Mouse (Mus musculus) heart, embryonic 14.5 days (tissue): Measurements from ENCODE around the gene Rabgap1l. TPM values are rescaled to one million over a fixed set of nuclear protein-coding genes. Genes with fewer than 3 reads are reported as not detected.

Source experiments
- ATAC-seq: fragments of 200-750 bp; cut with Nextera tagmentation; 2 replicates; pipeline ENCODE4 v1.8.0; 2017; ENCODE audit warnings: low read depth, moderate TSS enrichment; ENCODE audit not compliant: insufficient number of reproducible peaks, insufficient read depth, low FRiP score
- H3K27ac ChIP-seq, 2 experiments: fragments of 200-500 bp in 1 of 2; fragments of 300-500 bp in 1 of 2; sonication (generic) in 1 of 2; replicated peaks in 1 of 2; 2 replicates each; pipeline ENCODE4 v1.5.1; 2012 to 2014; ENCODE audit warnings: low read depth in 2 of 2, low read length in 2 of 2, control low read depth in 1 of 2, mild to moderate bottlenecking in 1 of 2, mixed read lengths in 1 of 2; ENCODE audit not compliant: control insufficient read depth in 1 of 2, insufficient read depth in 1 of 2
- H3K27me3 ChIP-seq: fragments of 300-500 bp; sonication (generic); 2 replicates; pipeline ENCODE4 v1.6.1; 2014; ENCODE audit warnings: mild to moderate bottlenecking, low read length, control low read depth; ENCODE audit not compliant: control insufficient read depth, insufficient read depth
- H3K36me3 ChIP-seq: fragments of 300-500 bp; sonication (generic); 2 replicates; pipeline ENCODE4 v1.6.1; 2014; ENCODE audit warnings: mild to moderate bottlenecking, control low read depth, low read length, mixed read lengths; ENCODE audit not compliant: control insufficient read depth, insufficient read depth
- H3K4me1 ChIP-seq, 2 experiments: fragments of 200-500 bp in 1 of 2; fragments of 300-500 bp in 1 of 2; sonication (generic) in 1 of 2; 2 replicates each; pipeline ENCODE4 v1.6.1; 2012 to 2014; ENCODE audit warnings: low read length in 2 of 2, control low read depth in 1 of 2, mixed read lengths in 1 of 2; ENCODE audit not compliant: control insufficient read depth in 2 of 2, insufficient read depth in 2 of 2
- H3K4me2 ChIP-seq: fragments of 300-500 bp; sonication (generic); 2 replicates; pipeline ENCODE4 v1.6.1; 2014; ENCODE audit warnings: mild to moderate bottlenecking, low read length
- H3K4me3 ChIP-seq, 2 experiments: fragments of 200-500 bp in 1 of 2; fragments of 300-500 bp in 1 of 2; sonication (generic) in 1 of 2; 2 replicates each; pipeline ENCODE4 v1.5.1; 2012 to 2014; ENCODE audit warnings: low read length in 2 of 2, mild to moderate bottlenecking in 2 of 2, control low read depth in 1 of 2, low read depth in 1 of 2, moderate library complexity in 1 of 2; ENCODE audit not compliant: control insufficient read depth in 1 of 2, insufficient read depth in 1 of 2
- H3K9ac ChIP-seq: fragments of 300-500 bp; sonication (generic); 2 replicates; pipeline ENCODE4 v1.6.1; 2014; ENCODE audit warnings: mild to moderate bottlenecking, low read length
- H3K9me3 ChIP-seq: fragments of 300-500 bp; sonication (generic); 2 replicates; pipeline ENCODE4 v1.6.1; 2016; ENCODE audit warnings: low read length, control low read depth; ENCODE audit not compliant: control insufficient read depth
- WGBS: fragments of 180-500 bp; shearing (Covaris S2); extraction: QIAGEN DNeasy Blood & Tissue Kit; methylation state at CpG from one replicate; pipeline ENCODE4 v1.1.7; 2014; 5-methylcytosine and 5-hydroxymethylcytosine counted together
- polyA plus RNA-seq: library from polyadenylated mRNA; unstranded; fragments of >200 nt; fragmentation: Nextera tagmentation; extraction: Ambion mirVana; gene quantifications from 2 replicates; pipeline ENCODE4 v1.2.1, GENCODE M21; 2014

The Rabgap1l gene
- polyA plus RNA-seq, 1 experiment from 2014 or later = 95.6 TPM

DNA sequence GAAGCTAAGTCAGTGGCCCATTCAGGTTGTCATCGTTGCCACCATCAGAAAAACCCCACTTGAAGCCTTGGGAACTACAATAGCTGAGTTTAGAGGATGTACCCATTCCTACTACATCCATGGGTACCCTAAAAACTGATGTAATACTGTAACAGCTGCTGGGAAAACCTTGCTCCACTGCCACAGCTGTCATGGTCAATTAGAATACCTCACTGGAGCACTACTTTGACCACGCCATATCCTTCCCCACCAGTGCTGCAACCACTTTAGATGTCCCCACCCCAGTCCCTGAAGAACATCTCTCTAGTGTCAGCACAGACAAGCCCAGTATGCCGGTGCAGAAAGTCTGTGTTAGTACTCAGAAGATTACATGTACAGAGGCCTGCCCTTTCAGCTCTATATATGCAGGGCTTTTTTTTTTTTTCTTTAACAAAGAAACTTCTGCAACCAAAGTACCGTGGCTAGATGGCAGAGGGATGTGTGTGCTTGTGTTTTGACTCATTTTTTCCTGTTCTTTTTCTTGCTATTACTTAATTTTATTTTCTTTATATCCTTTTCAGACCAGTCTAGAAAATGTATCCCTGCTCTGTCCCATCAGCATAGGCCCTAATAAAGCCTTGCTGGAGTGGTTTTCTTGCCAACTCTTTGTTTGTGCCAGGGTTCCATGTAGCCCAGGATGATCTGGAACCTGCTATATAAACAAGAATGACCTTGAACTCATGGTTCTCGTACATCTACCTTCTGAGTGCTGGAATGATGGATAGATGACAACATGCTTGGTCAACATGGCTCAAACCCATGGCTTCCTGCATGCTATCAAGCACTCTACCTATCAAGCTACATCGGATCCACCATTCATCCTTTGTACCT is 100.6 kb downstream of the Rabgap1l start:
- H3K36me3 ChIP-seq = peaks cover 4% of the 10 kb centered on the region
- H3K9me3 ChIP-seq = no peaks in the 10 kb centered on the region
- WGBS = 61% methylated on average over 6 of the region's 6 CpGs
- H3K4me1 ChIP-seq = peaks cover 2 to 3% of the 10 kb centered on the region in 2 experiments; a peak in 1 of 4 replicates
- no peak overlapping the region for H3K4me2 ChIP-seq
- peak overlapping the region; percentile 61 to 76 for H3K27ac ChIP-seq
- ATAC-seq = no peak
- no peaks in the 10 kb centered on the region for H3K27me3 ChIP-seq
- H3K4me3 ChIP-seq = no peak overlapping the region
- H3K9ac ChIP-seq = no peak overlapping the region

DNA sequence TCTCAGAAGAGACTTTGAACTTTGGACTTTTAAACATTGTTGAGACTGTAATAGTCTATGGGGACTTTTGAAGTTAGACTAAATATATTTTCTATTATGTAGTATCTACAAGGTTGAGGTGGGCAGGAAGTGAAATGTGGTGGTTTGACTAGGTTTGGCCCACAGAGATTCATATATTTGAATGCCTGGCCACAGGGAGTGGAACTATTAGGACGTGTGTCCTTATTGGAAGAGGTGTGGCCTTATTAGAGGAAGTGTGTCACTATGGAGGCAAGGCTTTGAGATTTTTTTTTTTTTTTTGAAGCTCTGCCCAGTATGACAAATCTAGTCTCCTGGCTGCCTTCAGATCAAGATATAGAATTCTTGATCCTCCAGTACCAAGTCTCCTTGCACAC is 101.8 kb downstream of the Rabgap1l start:
- Histone ChIP-seq H3K4me3 (no peak overlapping the region), H3K9ac (no peak overlapping the region), H3K27ac (no peak overlapping the region), H3K9me3 (no peaks in the 10 kb centered on the region), H3K36me3 (peaks cover 4% of the 10 kb centered on the region), H3K27me3 (no peaks in the 10 kb centered on the region), H3K4me2 (no peak overlapping the region), H3K4me1 (peaks cover 2 to 3% of the 10 kb centered on the region in 2 experiments; a peak in 1 of 4 replicates)
- WGBS = 84% methylated on average over 1 of the region's 1 CpGs
- no peak for ATAC-seq

DNA sequence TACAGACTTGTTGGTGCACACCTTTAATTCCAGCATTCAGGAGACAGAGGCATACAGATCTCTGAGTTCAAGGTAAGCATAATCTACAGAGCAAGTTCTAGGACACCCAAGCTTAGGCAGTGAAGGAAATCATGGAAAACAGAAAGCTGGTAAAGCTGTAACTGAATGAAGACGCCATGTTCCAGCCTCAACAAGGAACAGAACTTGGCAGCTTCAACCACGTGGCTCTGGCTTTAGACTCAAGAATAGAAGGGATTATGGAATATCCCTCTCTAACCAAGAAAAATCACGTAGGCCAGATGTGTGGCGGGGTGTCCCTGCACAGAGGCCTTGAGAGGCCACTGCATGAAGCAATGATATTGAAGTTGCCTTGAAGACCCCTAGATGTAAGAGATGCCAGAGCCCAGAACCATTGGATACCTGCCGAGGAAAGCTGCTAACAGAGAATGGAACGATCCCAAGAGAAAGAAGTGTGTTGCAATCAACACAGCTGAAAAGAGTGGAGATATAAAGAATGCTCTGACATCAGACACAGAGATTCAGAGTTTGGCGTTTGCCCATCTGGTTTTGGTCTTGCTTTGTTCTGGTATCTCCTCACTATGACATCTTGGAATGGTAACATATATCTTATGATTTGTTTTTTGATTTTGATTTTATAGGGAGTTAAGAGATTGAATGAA is 102.4 kb downstream of the Rabgap1l start:
- H3K9ac ChIP-seq = no peak overlapping the region
- no peaks in the 10 kb centered on the region for H3K27me3 ChIP-seq
- WGBS = 90% methylated on average over 7 of the region's 7 CpGs
- H3K4me2 ChIP-seq = no peak overlapping the region
- no peak overlapping the region for H3K4me3 ChIP-seq
- no peak overlapping the region for H3K27ac ChIP-seq
- H3K4me1 ChIP-seq = peaks cover 2 to 3% of the 10 kb centered on the region in 2 experiments; a peak in 1 of 4 replicates
- no peak for ATAC-seq
- no peaks in the 10 kb centered on the region for H3K9me3 ChIP-seq
- peaks cover 3% of the 10 kb centered on the region; the same call in 1 of the 2 replicates for H3K36me3 ChIP-seq

DNA sequence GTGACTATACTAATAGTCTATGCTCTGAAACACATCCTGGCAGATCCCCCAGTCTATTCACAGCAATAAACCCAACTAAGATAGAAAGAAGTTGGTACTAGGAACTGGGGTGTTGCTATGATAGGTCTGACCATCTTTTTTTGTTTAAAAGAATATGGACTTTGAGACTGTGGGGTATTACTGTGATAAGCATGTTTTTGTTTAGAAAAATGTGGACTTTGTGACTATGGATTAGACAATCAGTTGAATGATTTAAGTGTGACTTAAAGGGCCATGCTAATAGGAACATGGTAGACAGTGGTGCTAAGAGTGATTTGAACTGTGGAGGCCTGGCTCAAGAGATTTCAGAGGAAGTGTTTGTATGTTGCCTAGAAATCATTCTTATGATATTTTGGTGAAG is 103.5 kb downstream of the Rabgap1l start:
- no peaks in the 10 kb centered on the region for H3K9me3 ChIP-seq
- no peak for ATAC-seq
- H3K27ac ChIP-seq = no peak overlapping the region
- no peak overlapping the region for H3K4me3 ChIP-seq
- H3K9ac ChIP-seq = no peak overlapping the region
- H3K4me2 ChIP-seq = no peak overlapping the region
- H3K36me3 ChIP-seq = 0 out of 2 replicates have a peak, but pooled peaks cover 3% of the 10 kb centered on the region
- peaks cover 2 to 3% of the 10 kb centered on the region in 2 experiments; a peak in 1 of 4 replicates for H3K4me1 ChIP-seq
- no peaks in the 10 kb centered on the region for H3K27me3 ChIP-seq

DNA sequence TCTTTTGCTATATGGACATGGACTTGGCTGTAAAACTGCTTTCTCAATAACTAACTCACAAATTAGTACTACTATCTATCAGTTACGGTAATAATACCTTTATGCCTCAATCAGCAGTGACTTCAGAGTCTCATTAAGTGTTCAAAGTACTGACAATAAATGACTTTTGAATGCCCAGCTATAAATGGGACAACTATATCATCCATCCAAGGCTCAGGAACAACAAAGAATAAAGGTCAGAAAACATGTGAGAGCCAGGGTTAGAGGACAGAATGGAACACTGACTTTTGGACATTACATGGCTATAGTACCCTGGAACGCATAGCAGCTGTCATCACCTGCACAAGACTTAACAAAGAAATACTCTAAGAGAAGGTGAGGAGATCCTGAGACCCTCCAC is 108.8 kb downstream of the Rabgap1l start:
- H3K9ac ChIP-seq = no peak overlapping the region
- H3K27me3 ChIP-seq = no peaks in the 10 kb centered on the region
- no peak for ATAC-seq
- 86% methylated on average over 2 of the region's 2 CpGs for WGBS
- no peaks in the 10 kb centered on the region for H3K9me3 ChIP-seq
- H3K4me3 ChIP-seq = no peak overlapping the region
- H3K4me1 ChIP-seq = peaks cover 0 to 10% of the 10 kb centered on the region in 2 experiments; a peak in 2 of 4 replicates
- no peak overlapping the region for H3K27ac ChIP-seq
- H3K4me2 ChIP-seq = no peak overlapping the region
- 0 out of 2 replicates have a peak, but pooled peaks cover 3% of the 10 kb centered on the region for H3K36me3 ChIP-seq

DNA sequence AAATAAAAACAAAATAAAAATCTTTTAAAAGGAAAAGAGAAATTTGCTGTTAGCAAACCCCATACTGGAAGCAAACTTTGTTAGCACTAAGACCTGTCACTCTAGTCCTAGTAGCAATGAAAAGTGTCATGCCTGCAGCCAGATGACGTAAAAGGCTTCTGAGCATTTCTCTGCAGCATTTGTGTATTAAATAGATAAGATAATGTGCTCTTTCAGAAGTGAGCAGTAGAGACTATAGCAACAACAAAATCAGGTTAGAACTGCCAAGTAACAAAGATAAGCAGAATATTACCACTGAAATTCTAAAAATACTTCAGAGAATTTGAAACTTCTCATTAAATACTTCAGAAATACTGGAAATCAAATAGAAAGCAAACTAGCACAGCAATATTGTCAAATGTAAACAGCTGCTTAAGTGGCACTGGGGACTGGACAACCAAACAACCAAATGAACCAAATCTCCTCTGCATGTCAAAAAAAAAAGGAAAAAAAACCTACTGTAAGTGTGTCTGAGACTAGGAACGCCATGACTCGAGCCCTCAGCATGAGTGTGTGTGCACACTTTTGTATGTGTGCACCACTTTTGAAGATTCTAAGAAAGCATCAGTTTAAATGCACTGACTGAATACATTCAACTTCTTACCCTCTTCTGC is 111.5 kb downstream of the Rabgap1l start:
- Histone ChIP-seq H3K4me3 (no peak overlapping the region), H3K9ac (no peak overlapping the region), H3K27me3 (no peaks in the 10 kb centered on the region), H3K36me3 (0 out of 2 replicates have a peak, but pooled peaks cover 3% of the 10 kb centered on the region), H3K9me3 (no peaks in the 10 kb centered on the region), H3K4me1 (peaks cover 0 to 10% of the 10 kb centered on the region in 2 experiments; a peak in 2 of 4 replicates), H3K4me2 (no peak overlapping the region), H3K27ac (peak overlapping the region; percentile 22 to 30; a peak in 1 of 4 replicates)
- WGBS = 56% methylated on average over 3 of the region's 3 CpGs
- no peak for ATAC-seq

DNA sequence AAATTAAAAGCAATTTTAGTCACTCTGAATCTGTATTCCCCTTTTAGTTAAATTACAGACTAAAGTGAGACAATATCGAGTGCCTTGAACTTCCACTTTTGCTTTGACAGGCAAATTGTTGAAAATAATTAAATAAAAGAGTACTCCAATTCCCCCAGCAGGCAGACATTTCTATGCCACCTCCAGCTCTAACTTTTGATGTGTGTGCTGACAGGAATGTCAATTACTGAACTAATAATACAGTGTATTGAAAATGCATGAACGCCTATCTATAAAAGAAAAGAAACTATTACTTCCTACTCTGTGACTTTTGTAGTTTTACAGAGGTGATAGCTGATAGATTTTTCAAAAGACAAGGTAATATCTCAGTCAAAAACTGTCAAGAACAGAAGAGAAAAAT is 118.2 kb downstream of the Rabgap1l start:
- ATAC-seq = no peak
- Histone ChIP-seq H3K9ac (no peak overlapping the region), H3K9me3 (no peaks in the 10 kb centered on the region), H3K4me3 (no peak overlapping the region), H3K4me2 (peak overlapping the region; percentile 43), H3K27me3 (no peaks in the 10 kb centered on the region), H3K4me1 (peaks cover 6 to 17% of the 10 kb centered on the region in 2 experiments), H3K27ac (no peak overlapping the region), H3K36me3 (peaks cover 5% of the 10 kb centered on the region; the same call in 1 of the 2 replicates)
- WGBS = 46% methylated on average over 2 of the region's 2 CpGs
